Mouse (Mus musculus): ENCODE data around the gene Pifo. TPM values are rescaled to one million over a fixed set of nuclear protein-coding genes. Genes with fewer than 3 reads are reported as not detected.

The Pifo gene
- polyA plus RNA-seq (2012; rRNA removed) = not detected in 2 replicates

DNA sequence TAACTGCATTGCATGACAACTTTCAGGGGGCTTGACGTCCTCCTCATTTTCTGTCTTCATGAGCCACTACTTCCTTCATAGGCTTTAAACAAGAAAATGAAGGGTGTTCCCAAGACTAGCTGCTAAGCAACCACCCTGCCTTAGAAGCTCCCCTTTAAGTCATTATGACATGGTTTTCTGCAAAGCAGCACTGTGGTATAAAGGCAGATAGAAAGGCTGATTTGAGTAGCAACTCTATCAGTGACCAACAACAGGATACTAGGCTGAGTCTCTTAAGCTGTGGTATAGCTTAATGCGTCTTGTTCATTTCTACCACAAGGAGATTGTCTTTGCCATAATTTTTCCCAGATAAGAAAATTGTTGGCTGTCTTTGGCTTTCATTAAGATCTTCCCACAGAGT lies at the start of gene Pifo:
TSS of gene Pifo (minus strand) at position 101 of the 400 bp plus-strand sequence.

DNA sequence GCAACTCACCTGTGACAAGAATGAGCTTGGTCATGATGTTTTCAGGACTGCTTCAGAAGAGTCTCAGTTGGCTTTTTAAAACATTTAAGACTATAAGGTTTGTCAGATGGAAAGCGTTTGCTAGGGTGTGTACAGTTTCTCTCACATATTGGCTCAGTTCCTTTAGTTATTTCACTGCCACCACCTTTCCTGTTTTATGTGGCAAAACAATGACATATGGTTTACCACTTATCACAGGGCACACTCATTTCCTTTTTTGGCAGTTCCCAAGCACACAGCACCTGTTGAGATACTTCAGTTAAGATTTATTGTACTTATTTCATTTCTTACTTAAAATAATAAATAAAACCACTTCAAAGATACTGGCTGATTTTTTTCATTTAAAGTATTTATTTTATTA lies 18.3 kb upstream of the Pifo start, which contains the start of gene Chil5:
TSS of gene Chil5 (minus strand) at position 34 of the 400 bp plus-strand sequence.

DNA sequence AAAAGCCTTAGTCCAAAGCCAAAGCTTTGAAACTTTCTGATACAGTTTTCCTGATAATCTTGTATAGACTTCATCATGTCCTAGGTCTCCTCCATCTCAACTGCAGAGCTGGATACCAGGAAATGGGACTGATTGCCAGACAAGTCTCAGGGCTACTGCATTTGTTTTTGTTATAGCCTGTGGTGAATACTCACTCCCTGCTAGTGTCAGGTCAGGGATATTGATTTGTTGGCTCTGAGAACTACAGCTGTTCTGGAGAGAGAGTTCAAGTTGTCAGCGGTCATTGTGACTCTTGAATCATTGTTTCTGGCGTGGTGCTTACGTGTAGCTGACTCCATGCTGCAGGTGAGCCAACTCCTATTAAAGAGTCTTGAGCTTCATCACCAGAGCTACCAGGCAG lies 41.0 kb downstream of the Pifo start, which contains the start of gene Ovgp1:
TSS of gene Ovgp1 (plus strand) at position 301 of the 400 bp plus-strand sequence.

DNA sequence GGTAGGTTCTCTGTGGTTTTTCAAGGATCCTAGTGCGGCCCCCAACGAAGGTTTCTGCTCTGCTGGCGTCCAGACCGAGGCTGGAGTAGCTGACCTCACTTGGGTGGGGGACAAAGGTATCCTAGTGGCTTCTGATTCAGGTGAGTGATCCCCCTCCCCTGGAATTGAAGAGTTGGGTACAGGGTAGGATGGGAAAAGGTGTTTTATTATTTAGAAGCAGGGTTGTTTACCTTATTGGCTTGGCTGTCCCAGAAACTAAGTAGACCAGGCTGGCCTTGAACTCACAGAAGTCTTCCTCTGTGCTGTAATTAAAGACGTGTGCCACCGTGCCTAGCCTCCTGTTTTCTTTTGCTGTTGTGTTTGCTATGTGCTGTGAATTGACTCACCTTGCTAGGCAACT lies 54.4 kb downstream of the Pifo start, which contains the start of gene Atp5f1:
TSS of gene Atp5f1 (minus strand) at position 101 of the 400 bp plus-strand sequence.

DNA sequence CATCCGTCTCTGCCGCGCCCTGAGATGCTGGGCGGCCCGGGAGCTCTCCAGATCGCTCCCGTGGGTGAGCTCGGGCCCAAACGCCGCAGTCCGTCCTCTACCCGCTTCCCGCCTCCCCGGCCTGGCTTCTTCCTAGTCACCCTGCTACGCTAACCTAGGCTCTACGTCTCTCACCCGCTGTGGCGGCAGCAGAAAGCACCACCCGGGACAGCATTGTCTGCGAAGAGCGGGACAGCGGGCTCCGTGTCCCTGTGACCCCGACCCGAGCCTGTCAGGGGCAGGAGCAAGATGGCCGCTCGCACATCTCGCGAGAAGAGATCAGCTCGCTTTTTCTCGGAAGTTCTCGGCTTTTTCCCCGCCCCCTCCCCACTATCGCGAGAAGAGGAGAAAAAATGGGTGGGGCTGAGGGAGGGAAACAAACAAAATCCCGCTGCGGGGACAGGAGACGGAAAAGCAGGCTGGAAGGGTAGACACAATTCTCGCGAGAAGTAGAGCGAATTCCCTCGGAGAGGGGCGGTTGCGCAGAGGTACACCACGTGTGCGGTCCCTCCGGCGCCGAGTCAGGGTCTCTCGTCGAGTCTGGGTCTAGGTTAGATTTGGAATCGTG lies 55.4 kb downstream of the Pifo start, which contains the start of gene Wdr77:
TSS of gene Wdr77 (plus strand) at position 396 of the 607 bp plus-strand sequence.

Other genes with a start within 250 kb of the Pifo start
- 33.5 and 36.6 TPM in 2 replicates for gene Rap1a, start 213.3 kb downstream of the Pifo start, polyA plus RNA-seq (2012; rRNA removed)
- 0.72 and 0.78 TPM in 2 replicates for gene Adora3, start 143.8 kb downstream of the Pifo start, polyA plus RNA-seq (2012; rRNA removed)
- 0.12 and 0.23 TPM in 2 replicates for gene Tmigd3, start 143.7 kb downstream of the Pifo start, polyA plus RNA-seq (2012; rRNA removed)
- 5.5 and 6.6 TPM in 2 replicates for gene I830077J02Rik, start 82.0 kb downstream of the Pifo start, polyA plus RNA-seq (2012; rRNA removed)
- 15.9 and 17.5 TPM in 2 replicates for gene Wdr77, start 55.3 kb downstream of the Pifo start, polyA plus RNA-seq (2012; rRNA removed)
- 215 and 224 TPM in 2 replicates for gene Atp5f1, start 54.5 kb downstream of the Pifo start, polyA plus RNA-seq (2012; rRNA removed)
- 1.1 and 1.5 TPM in 2 replicates for gene Ovgp1, start 40.9 kb downstream of the Pifo start, polyA plus RNA-seq (2012; rRNA removed)
- 0.08 and 0.14 TPM in 2 replicates for gene Chil5, start 18.2 kb upstream of the Pifo start, polyA plus RNA-seq (2012; rRNA removed)
- gene Chia1, start 98.6 kb upstream of the Pifo start, polyA plus RNA-seq (2012; rRNA removed) = 0.02 TPM in 1 of 2 replicates, not detected in the other
- 60.8 and 80.9 TPM in 2 replicates for gene Chil3, start 152.9 kb upstream of the Pifo start, polyA plus RNA-seq (2012; rRNA removed)
- gene Chil4, start 204.9 kb upstream of the Pifo start, polyA plus RNA-seq (2012; rRNA removed) = not detected in 2 replicates